Mouse (Mus musculus): Measurements from ENCODE around the gene Trim63. TPM values are rescaled to one million over a fixed set of nuclear protein-coding genes. Genes with fewer than 3 reads are reported as not detected.
"Not testable (repeated sequence)": the region's sequence is repeated elsewhere in the genome, so short reads cannot be mapped to it uniquely, and the experiment has no call there.

The Trim63 gene
- polyA plus RNA-seq, 1 experiment from 2014 or later: 0.39 TPM

- H3K9me3 ChIP-seq (ENCODE audit: control insufficient read depth, low read length): no peaks in the 10 kb centered on the region
- no peak overlapping the region for H3K4me2 ChIP-seq (ENCODE audit: low read depth, low read length)
- H3K27me3 ChIP-seq (ENCODE audit: control insufficient read depth, insufficient read depth, low read length): no peaks in the 10 kb centered on the region
- H3K9ac ChIP-seq (replicated peaks; ENCODE audit: low read depth, low read length): no peak overlapping the region
- no peak overlapping the region for H3K4me3 ChIP-seq (ENCODE audit: low read depth, low read length)
- WGBS: 64% methylated on average over 3 of the region's 3 CpGs
- no peaks in the 10 kb centered on the region for H3K36me3 ChIP-seq (ENCODE audit: control insufficient read depth, insufficient read depth, low read length)
- no peak overlapping the region for H3K27ac ChIP-seq (ENCODE audit: low read depth, low read length)
- H3K4me1 ChIP-seq (ENCODE audit: control insufficient read depth, insufficient read depth, low read length): no peaks in the 10 kb centered on the region
- no peak for ATAC-seq (ENCODE audit: low read depth)
Measured at GRCm38 (mm10) chr4:134321524-134321923, 6.6 kb downstream of the Trim63 start.

GRCm38 (mm10) chr4:134324655-134325054 lies 9.7 kb downstream of the Trim63 start:
- H3K36me3 ChIP-seq (ENCODE audit: control insufficient read depth, insufficient read depth, low read length): no peaks in the 10 kb centered on the region
- no peak for ATAC-seq (ENCODE audit: low read depth)
- no peaks in the 10 kb centered on the region for H3K9me3 ChIP-seq (ENCODE audit: control insufficient read depth, low read length)
- no peaks in the 10 kb centered on the region for H3K4me1 ChIP-seq (ENCODE audit: control insufficient read depth, insufficient read depth, low read length)
- no peak overlapping the region for H3K9ac ChIP-seq (replicated peaks; ENCODE audit: low read depth, low read length)
- H3K4me2 ChIP-seq (ENCODE audit: low read depth, low read length): no peak overlapping the region
- H3K27me3 ChIP-seq (ENCODE audit: control insufficient read depth, insufficient read depth, low read length): no peaks in the 10 kb centered on the region
- H3K27ac ChIP-seq (ENCODE audit: low read depth, low read length): no peak overlapping the region
- H3K4me3 ChIP-seq (ENCODE audit: low read depth, low read length): no peak overlapping the region
- WGBS: 73% methylated on average over 5 of the region's 5 CpGs

GRCm38 (mm10) chr4:134326859-134327530 lies 12.1 kb downstream of the Trim63 start:
- 66% methylated on average over 5 of the region's 5 CpGs for WGBS
- Histone ChIP-seq H3K9ac (replicated peaks; ENCODE audit: low read depth, low read length) (no peak overlapping the region), H3K9me3 (ENCODE audit: control insufficient read depth, low read length) (no peaks in the 10 kb centered on the region), H3K36me3 (ENCODE audit: control insufficient read depth, insufficient read depth, low read length) (no peaks in the 10 kb centered on the region), H3K4me2 (ENCODE audit: low read depth, low read length) (no peak overlapping the region), H3K27ac (ENCODE audit: low read depth, low read length) (no peak overlapping the region), H3K27me3 (ENCODE audit: control insufficient read depth, insufficient read depth, low read length) (no peaks in the 10 kb centered on the region), H3K4me3 (ENCODE audit: low read depth, low read length) (no peak overlapping the region), H3K4me1 (ENCODE audit: control insufficient read depth, insufficient read depth, low read length) (no peaks in the 10 kb centered on the region)
- ATAC-seq (ENCODE audit: low read depth): no peak

GRCm38 (mm10) chr4:134328151-134328550 lies 13.2 kb downstream of the Trim63 start:
- H3K27ac ChIP-seq (ENCODE audit: low read depth, low read length): no peak overlapping the region
- no peak overlapping the region for H3K9ac ChIP-seq (replicated peaks; ENCODE audit: low read depth, low read length)
- H3K9me3 ChIP-seq (ENCODE audit: control insufficient read depth, low read length): no peaks in the 10 kb centered on the region
- ATAC-seq (ENCODE audit: low read depth): no peak
- H3K36me3 ChIP-seq (ENCODE audit: control insufficient read depth, insufficient read depth, low read length): no peaks in the 10 kb centered on the region
- no peak overlapping the region for H3K4me3 ChIP-seq (ENCODE audit: low read depth, low read length)
- H3K4me2 ChIP-seq (ENCODE audit: low read depth, low read length): no peak overlapping the region
- no peaks in the 10 kb centered on the region for H3K27me3 ChIP-seq (ENCODE audit: control insufficient read depth, insufficient read depth, low read length)
- 64% methylated on average over 8 of the region's 8 CpGs for WGBS
- H3K4me1 ChIP-seq (ENCODE audit: control insufficient read depth, insufficient read depth, low read length): no peaks in the 10 kb centered on the region

- ATAC-seq (ENCODE audit: low read depth): no peak
- 86% methylated on average over 8 of the region's 8 CpGs for WGBS
- H3K4me1 ChIP-seq (ENCODE audit: control insufficient read depth, insufficient read depth, low read length): no peaks in the 10 kb centered on the region
- H3K36me3 ChIP-seq (ENCODE audit: control insufficient read depth, insufficient read depth, low read length): no peaks in the 10 kb centered on the region
- no peak overlapping the region for H3K4me3 ChIP-seq (ENCODE audit: low read depth, low read length)
- no peaks in the 10 kb centered on the region for H3K9me3 ChIP-seq (ENCODE audit: control insufficient read depth, low read length)
- H3K27me3 ChIP-seq (ENCODE audit: control insufficient read depth, insufficient read depth, low read length): no peaks in the 10 kb centered on the region
- H3K4me2 ChIP-seq (ENCODE audit: low read depth, low read length): no peak overlapping the region
- H3K27ac ChIP-seq (ENCODE audit: low read depth, low read length): no peak overlapping the region
- H3K9ac ChIP-seq (replicated peaks; ENCODE audit: low read depth, low read length): no peak overlapping the region
Measured at GRCm38 (mm10) chr4:134328832-134329231, 13.9 kb downstream of the Trim63 start.

GRCm38 (mm10) chr4:134330281-134330680 lies 15.4 kb downstream of the Trim63 start:
- no peaks in the 10 kb centered on the region for H3K36me3 ChIP-seq (ENCODE audit: control insufficient read depth, insufficient read depth, low read length)
- 64% methylated on average over 5 of the region's 5 CpGs for WGBS
- H3K4me3 ChIP-seq (ENCODE audit: low read depth, low read length): no peak overlapping the region
- H3K4me2 ChIP-seq (ENCODE audit: low read depth, low read length): no peak overlapping the region
- H3K9me3 ChIP-seq (ENCODE audit: control insufficient read depth, low read length): no peaks in the 10 kb centered on the region
- no peak for ATAC-seq (ENCODE audit: low read depth)
- H3K27me3 ChIP-seq (ENCODE audit: control insufficient read depth, insufficient read depth, low read length): no peaks in the 10 kb centered on the region
- no peak overlapping the region for H3K9ac ChIP-seq (replicated peaks; ENCODE audit: low read depth, low read length)
- H3K4me1 ChIP-seq (ENCODE audit: control insufficient read depth, insufficient read depth, low read length): no peaks in the 10 kb centered on the region
- H3K27ac ChIP-seq (ENCODE audit: low read depth, low read length): no peak overlapping the region

- peaks cover 17% of the 10 kb centered on the region for H3K27me3 ChIP-seq (ENCODE audit: control insufficient read depth, insufficient read depth, low read length)
Measured at GRCm38 (mm10) chr4:134341231-134341630, 26.3 kb downstream of the Trim63 start.

GRCm38 (mm10) chr4:134342213-134342779 lies 27.4 kb downstream of the Trim63 start:
- no peak for ATAC-seq (ENCODE audit: low read depth)
- Histone ChIP-seq H3K4me2 (ENCODE audit: low read depth, low read length) (no peak overlapping the region), H3K27ac (ENCODE audit: low read depth, low read length) (no peak overlapping the region), H3K36me3 (ENCODE audit: control insufficient read depth, insufficient read depth, low read length) (no peaks in the 10 kb centered on the region), H3K4me3 (ENCODE audit: low read depth, low read length) (no peak overlapping the region), H3K4me1 (ENCODE audit: control insufficient read depth, insufficient read depth, low read length) (0 out of 2 replicates have a peak, but pooled peaks cover 3% of the 10 kb centered on the region), H3K9ac (replicated peaks; ENCODE audit: low read depth, low read length) (no peak overlapping the region), H3K27me3 (ENCODE audit: control insufficient read depth, insufficient read depth, low read length) (peaks cover 17% of the 10 kb centered on the region), H3K9me3 (ENCODE audit: control insufficient read depth, low read length) (no peaks in the 10 kb centered on the region)
- 36% methylated on average over 11 of the region's 11 CpGs for WGBS

More at GRCm38 (mm10) chr4:134341231-134341630, 26.3 kb downstream of the Trim63 start:
- not testable (repeated sequence) for H3K36me3 ChIP-seq (ENCODE audit: control insufficient read depth, insufficient read depth, low read length); H3K9me3 ChIP-seq (ENCODE audit: control insufficient read depth, low read length); H3K4me1 ChIP-seq (ENCODE audit: control insufficient read depth, insufficient read depth, low read length); ATAC-seq (ENCODE audit: low read depth); H3K27ac ChIP-seq (ENCODE audit: low read depth, low read length); H3K4me3 ChIP-seq (ENCODE audit: low read depth, low read length); H3K4me2 ChIP-seq (ENCODE audit: low read depth, low read length); H3K9ac ChIP-seq (replicated peaks; ENCODE audit: low read depth, low read length)
- 62% methylated on average over 6 of the region's 6 CpGs for WGBS

Measured in neural tube, embryonic 14.5 days (tissue).